ENCODE assay signal across 17 mouse cellular contexts in the genomic region with DNA sequence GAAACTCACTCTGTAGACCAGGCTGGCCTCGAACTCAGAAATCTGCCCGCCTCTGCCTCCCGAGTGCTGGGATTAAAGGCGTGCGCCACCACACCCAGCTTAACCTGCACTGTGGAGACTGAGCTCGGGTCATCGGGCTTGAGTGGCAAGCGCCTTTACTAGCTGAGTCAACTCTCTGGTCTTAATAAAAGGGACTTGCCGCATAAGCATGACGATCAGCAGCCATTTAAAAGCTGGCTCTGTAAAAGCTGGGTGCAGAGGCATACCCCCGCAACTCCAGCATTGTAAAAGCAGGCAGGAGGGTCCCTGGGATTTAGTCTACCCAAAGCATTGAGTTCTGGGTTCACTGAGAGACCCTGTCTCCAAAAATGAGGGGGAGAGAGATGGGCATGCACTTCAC.
"Had no signal": no experiment of that assay in that cellular context is flagged by ENCODE, and none has a peak within 500 bp of the region (broad histone marks: within the 10 kb centered on the region; RNA-seq: fewer than 3 reads in every experiment).

No protein-coding gene starts in this region.

- H3K9ac ChIP-seq: lung, embryonic 14.5 days; midbrain, embryonic 12.5 days; neural tube, embryonic 13.5 days; neural tube, embryonic 15.5 days had no signal

- H3K9me3 ChIP-seq: midbrain, embryonic 10.5 days; midbrain, embryonic 12.5 days; neural tube, embryonic 13.5 days; neural tube, embryonic 15.5 days had no signal

- H3K27ac ChIP-seq: midbrain, embryonic 12.5 days; neural tube, embryonic 13.5 days; neural tube, embryonic 15.5 days had no signal

- ATAC-seq: midbrain, embryonic 16.5 days had no signal

- H3K4me2 ChIP-seq: lung, embryonic 14.5 days; midbrain, embryonic 12.5 days; neural tube, embryonic 13.5 days; neural tube, embryonic 15.5 days had no signal

- DNase-seq: lung, adult 18-20 months; lung, embryonic 14.5 days; lung, postnatal 4 days; midbrain, embryonic 14.5 days; right cerebral cortex, adult 18-20 months; right cerebral cortex, postnatal 25 days; right cerebral cortex, postnatal 4 days; spleen, adult 18-20 months; thymus, adult 2 months; thymus, postnatal 25 days; thymus, postnatal 4 days had no signal

- H3K27me3 ChIP-seq: midbrain, embryonic 12.5 days; neural tube, embryonic 13.5 days; neural tube, embryonic 15.5 days had no signal

- H3K4me3 ChIP-seq: midbrain, embryonic 10.5 days; midbrain, embryonic 12.5 days; myocyte; neural tube, embryonic 13.5 days; neural tube, embryonic 15.5 days had no signal

- H3K4me1 ChIP-seq: midbrain, embryonic 12.5 days; neural tube, embryonic 15.5 days had no signal
